Mouse (Mus musculus): ENCODE measurements at regions not wholly inside any gene's neighbourhood (a gene's known extent, or its start where the extent isn't known, plus 50 kb on each side); places are given as distances from the start of the nearest gene placed in this dataset.

- no peak for TF ChIP-seq CTCF (IDR thresholded peaks at IDR 0.05; ENCODE audit: borderline replicate concordance, control insufficient read depth, extremely low read depth, insufficient read depth, low read length, poor library complexity)
- TF ChIP-seq POLR2A (IDR thresholded peaks at IDR 0.05; ENCODE audit: control insufficient read depth, extremely low read depth, insufficient read depth, low read length, poor library complexity), result no peak
Measured at GRCm38 (mm10) chr7:82053411-82053810, 61.3 kb upstream of the Bnc1 start.

Data from thymus, adult 2 months (tissue).